Mouse (Mus musculus): Measurements from ENCODE around the gene Peg3. TPM values are rescaled to one million over a fixed set of nuclear protein-coding genes. Genes with fewer than 3 reads are reported as not detected.

Gene Peg3
- not detected for polyA plus RNA-seq (2017; shearing (Covaris generic))

DNA sequence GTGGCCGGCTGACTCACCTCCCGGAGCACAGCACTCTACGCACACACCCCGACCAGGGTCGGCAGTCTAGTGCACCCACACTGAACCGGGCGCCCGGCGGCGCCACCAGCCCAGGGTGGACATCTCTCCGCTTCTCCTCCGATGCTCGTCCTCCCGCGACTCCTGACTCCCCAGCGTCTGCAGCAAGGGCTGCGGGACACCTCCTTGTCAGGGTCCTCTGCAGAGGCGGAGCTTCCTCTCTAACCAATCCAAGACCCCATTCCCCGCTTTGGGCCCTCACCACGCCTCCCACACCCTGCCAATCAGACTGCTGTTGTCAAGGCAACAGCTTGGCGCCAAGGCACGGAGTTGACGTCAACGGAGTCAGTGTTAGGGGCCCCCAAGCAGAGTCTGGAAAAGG lies at the start of gene Peg3, which contains the start of gene Usp29:
TSS of gene Peg3 (minus strand) at position 191 of the 400 bp plus-strand sequence.
TSS of gene Usp29 (plus strand) at position 338 of the 400 bp plus-strand sequence.

DNA sequence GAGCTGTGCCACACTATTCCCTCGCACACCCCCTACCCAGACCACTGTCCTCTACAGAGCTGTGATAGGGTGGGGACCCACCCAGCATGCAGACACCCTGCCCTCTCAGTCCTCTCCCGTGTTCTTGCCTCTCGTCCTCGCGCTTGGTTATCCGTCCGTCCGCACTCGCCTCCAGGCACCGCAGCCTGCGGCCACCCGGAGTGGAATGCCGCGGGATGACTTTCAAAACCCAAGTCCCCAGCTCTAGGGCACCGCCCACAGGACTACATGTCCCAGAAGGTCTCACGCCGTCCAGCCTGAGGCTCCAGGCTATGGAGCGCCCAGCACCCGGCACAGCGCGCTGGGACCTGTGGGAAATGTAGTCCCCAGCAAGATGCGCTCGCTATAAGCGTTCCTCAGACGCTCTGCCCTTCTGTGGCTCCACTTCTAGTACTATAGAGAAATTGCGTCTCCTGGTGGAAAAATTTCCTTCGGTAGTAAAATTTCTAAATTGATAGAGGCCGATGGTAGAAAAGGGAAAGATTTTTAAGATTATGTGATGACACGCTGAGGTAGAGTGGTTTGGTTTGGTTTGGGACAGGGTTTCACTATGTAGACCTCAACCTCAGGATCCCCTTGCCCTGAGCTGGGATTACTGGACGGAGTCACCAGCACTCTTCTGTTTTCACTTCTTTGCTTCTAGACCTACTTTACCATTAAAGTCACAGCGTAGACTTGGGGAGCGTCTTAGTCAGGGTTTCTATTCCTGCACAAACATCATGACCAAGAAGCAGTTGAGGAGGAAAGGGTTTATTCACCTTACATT lies 33.8 kb downstream of the Peg3 start, which contains the start of gene Zim1:
TSS of gene Zim1 (minus strand) at position 210 of the 805 bp plus-strand sequence.

Other genes starting within 250 kb of the Peg3 start
- not detected for gene Olfr5, start 243.5 kb downstream of the Peg3 start, polyA plus RNA-seq (2017; shearing (Covaris generic))
- gene Olfr1347, start 230.7 kb downstream of the Peg3 start, polyA plus RNA-seq (2017; shearing (Covaris generic)): not detected
- gene Olfr1348, start 221.7 kb downstream of the Peg3 start, polyA plus RNA-seq (2017; shearing (Covaris generic)): not detected
- 0.05 TPM for gene Olfr1349, start 207.5 kb downstream of the Peg3 start, polyA plus RNA-seq (2017; shearing (Covaris generic))
- gene Olfr1350, start 165.6 kb downstream of the Peg3 start, polyA plus RNA-seq (2017; shearing (Covaris generic)): not detected
- gene Zim1, start 34.0 kb downstream of the Peg3 start, polyA plus RNA-seq (2017; shearing (Covaris generic)): not detected
- 0.11 TPM for gene Usp29, start 147 bp upstream of the Peg3 start, polyA plus RNA-seq (2017; shearing (Covaris generic))